Comparison of ENCODE assay signal across 21 mouse cellular contexts in the genomic region with DNA sequence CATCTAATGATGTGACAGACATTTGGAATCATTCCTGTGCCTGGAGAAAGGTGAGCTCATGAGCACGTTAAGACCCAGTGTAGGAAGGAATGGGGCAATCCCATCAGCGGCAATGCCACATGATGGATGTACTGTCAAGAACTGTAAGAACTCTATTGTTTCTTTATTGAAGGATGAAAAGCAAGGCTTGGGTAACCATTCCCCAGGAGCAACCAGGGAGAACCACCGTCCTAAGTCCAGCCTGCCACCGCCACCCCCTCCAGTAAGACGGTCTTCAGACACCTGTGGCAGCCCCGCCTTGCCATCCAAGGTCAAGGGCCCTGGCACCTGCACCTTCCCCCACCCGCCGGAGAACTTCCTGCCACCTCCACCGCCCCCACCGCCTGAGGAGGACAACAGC. TPM values are rescaled to one million over a fixed set of nuclear protein-coding genes. Genes with fewer than 3 reads are reported as not detected.
DNase-seq lines count a peak whose midpoint lies in the region; ATAC-seq and TF ChIP-seq lines count a peak whose summit lies in the region.
"Had no signal": no experiment of that assay in that cellular context is flagged by ENCODE, and none has a peak within 500 bp of the region (broad histone marks: within the 10 kb centered on the region; RNA-seq: fewer than 3 reads in every experiment).

No protein-coding gene starts in this region.

- peak overlapping the region; percentile 7; the same call in 1 of the 2 replicates for H3K27ac ChIP-seq in intestine, postnatal 0 days (ENCODE audit: low read depth, low read length)
- H3K27ac ChIP-seq in kidney, postnatal 0 days = no peak overlapping the region
- H3K27ac ChIP-seq in midbrain, postnatal 0 days (ENCODE audit: low read depth, low read length) = no peak overlapping the region
- H3K27ac ChIP-seq: embryonic facial prominence, embryonic 10.5 days; forebrain, embryonic 12.5 days; heart, adult 2 months; heart, embryonic 15.5 days; limb, embryonic 15.5 days; liver, embryonic 15.5 days; midbrain, embryonic 12.5 days; neural tube, embryonic 12.5 days had no signal

- H3K27me3 ChIP-seq in intestine, postnatal 0 days (replicated peaks; ENCODE audit: control insufficient read depth, insufficient read depth, low read length) = no peaks in the 10 kb centered on the region
- no peaks in the 10 kb centered on the region for H3K27me3 ChIP-seq in kidney, postnatal 0 days (ENCODE audit: insufficient read depth, low read length)
- H3K27me3 ChIP-seq in midbrain, postnatal 0 days (ENCODE audit: insufficient read depth, low read length) = no peaks in the 10 kb centered on the region
- H3K27me3 ChIP-seq: CH12.LX; forebrain, embryonic 12.5 days; heart, embryonic 15.5 days; limb, embryonic 15.5 days; liver, embryonic 15.5 days; midbrain, embryonic 12.5 days; neural tube, embryonic 12.5 days had no signal

- ATAC-seq in intestine, postnatal 0 days = peak; percentile 81
- peak; percentile 93 for ATAC-seq in kidney, postnatal 0 days (replicated peaks; ENCODE audit: low FRiP score, low read depth)
- no peak for ATAC-seq in midbrain, postnatal 0 days (ENCODE audit: low FRiP score)
- ATAC-seq: hindbrain, embryonic 16.5 days; lung, postnatal 0 days had no signal

- no peak overlapping the region for H3K4me3 ChIP-seq in intestine, postnatal 0 days (ENCODE audit: low read depth, low read length)
- no peak overlapping the region for H3K4me3 ChIP-seq in kidney, postnatal 0 days (replicated peaks; ENCODE audit: low read depth, low read length)
- H3K4me3 ChIP-seq in midbrain, postnatal 0 days (ENCODE audit: low read depth, low read length) = no peak overlapping the region
- H3K4me3 ChIP-seq: embryonic facial prominence, embryonic 10.5 days; forebrain, embryonic 12.5 days; heart, adult 2 months; heart, embryonic 15.5 days; limb, embryonic 15.5 days; liver, embryonic 15.5 days; midbrain, embryonic 12.5 days; neural tube, embryonic 12.5 days had no signal

- H3K9me3 ChIP-seq in intestine, postnatal 0 days (ENCODE audit: control insufficient read depth) = no peaks in the 10 kb centered on the region
- H3K9me3 ChIP-seq in kidney, postnatal 0 days (replicated peaks; ENCODE audit: low read length) = no peaks in the 10 kb centered on the region
- no peaks in the 10 kb centered on the region for H3K9me3 ChIP-seq in midbrain, postnatal 0 days (ENCODE audit: low read length)
- H3K9me3 ChIP-seq: embryonic facial prominence, embryonic 10.5 days; forebrain, embryonic 12.5 days; heart, embryonic 15.5 days; limb, embryonic 15.5 days; liver, embryonic 15.5 days; midbrain, embryonic 12.5 days; neural tube, embryonic 12.5 days had no signal

- WGBS in intestine, postnatal 0 days = 22% methylated on average over 10 of the region's 10 CpGs
- WGBS in kidney, postnatal 0 days = 46% methylated on average over 10 of the region's 10 CpGs
- 72% methylated on average over 10 of the region's 10 CpGs for WGBS in midbrain, postnatal 0 days

- 0 out of 2 replicates have a peak, but pooled peaks cover 4% of the 10 kb centered on the region for H3K4me1 ChIP-seq in intestine, postnatal 0 days (replicated peaks; ENCODE audit: control insufficient read depth, insufficient read depth, low read length)
- no peaks in the 10 kb centered on the region for H3K4me1 ChIP-seq in kidney, postnatal 0 days (replicated peaks; ENCODE audit: insufficient read depth, low read length)
- H3K4me1 ChIP-seq in midbrain, postnatal 0 days (ENCODE audit: insufficient read depth, low read length) = no peaks in the 10 kb centered on the region
- H3K4me1 ChIP-seq: embryonic facial prominence, embryonic 10.5 days; forebrain, embryonic 12.5 days; heart, embryonic 15.5 days; limb, embryonic 15.5 days; liver, embryonic 15.5 days; midbrain, embryonic 12.5 days; neural tube, embryonic 12.5 days had no signal

- H3K4me2 ChIP-seq in intestine, postnatal 0 days (replicated peaks; ENCODE audit: low read depth) = peak overlapping the region; percentile 3; the same call in 1 of the 2 replicates
- no peak overlapping the region for H3K4me2 ChIP-seq in kidney, postnatal 0 days (ENCODE audit: low read length)
- H3K4me2 ChIP-seq in midbrain, postnatal 0 days (ENCODE audit: low read depth, low read length, poor library complexity, severe bottlenecking) = no peak overlapping the region
- H3K4me2 ChIP-seq: forebrain, embryonic 12.5 days; heart, embryonic 15.5 days; limb, embryonic 15.5 days; liver, embryonic 15.5 days; midbrain, embryonic 12.5 days; neural tube, embryonic 12.5 days had no signal

- peak; percentile 7 for DNase-seq in ovary, postnatal 36 days (ENCODE audit: low spot score)
- DNase-seq in ovary, postnatal 14 days (ENCODE audit: low spot score) = no peak
- DNase-seq in kidney, postnatal 0 days (ENCODE audit: low spot score) = no peak
- DNase-seq in cerebellum, postnatal 14 days = no peak
- DNase-seq in cerebellum, adult 9-10 months = no peak
- no peak for DNase-seq in midbrain, postnatal 0 days (ENCODE audit: low spot score)
- DNase-seq: adrenal gland, postnatal 25 days; cerebellum, adult 11 months; heart, adult 2 months; right cerebral cortex, postnatal 4 days had no signal

- no peaks in the 10 kb centered on the region for H3K36me3 ChIP-seq in intestine, postnatal 0 days (ENCODE audit: control insufficient read depth, insufficient read depth)
- no peaks in the 10 kb centered on the region for H3K36me3 ChIP-seq in kidney, postnatal 0 days (ENCODE audit: insufficient read depth, low read length)
- H3K36me3 ChIP-seq in midbrain, postnatal 0 days (ENCODE audit: insufficient read depth, low read length) = no peaks in the 10 kb centered on the region
- H3K36me3 ChIP-seq: embryonic facial prominence, embryonic 10.5 days; forebrain, embryonic 12.5 days; heart, embryonic 15.5 days; limb, embryonic 15.5 days; midbrain, embryonic 12.5 days; neural tube, embryonic 12.5 days had no signal

- no peak for TF ChIP-seq CTCF in intestine, postnatal 0 days (IDR thresholded peaks at IDR 0.05; ENCODE audit: low read depth)
- no peak for TF ChIP-seq CTCF in kidney, postnatal 0 days (IDR thresholded peaks at IDR 0.05; ENCODE audit: low read depth)
- TF ChIP-seq CTCF in midbrain, postnatal 0 days (IDR thresholded peaks at IDR 0.05) = no peak

- H3K9ac ChIP-seq in intestine, postnatal 0 days (ENCODE audit: low read depth, low read length) = no peak overlapping the region
- H3K9ac ChIP-seq in kidney, postnatal 0 days (ENCODE audit: low read depth, low read length) = no peak overlapping the region
- H3K9ac ChIP-seq in midbrain, postnatal 0 days (replicated peaks; ENCODE audit: low read length, poor library complexity, severe bottlenecking) = no peak overlapping the region
- H3K9ac ChIP-seq: forebrain, embryonic 12.5 days; heart, embryonic 15.5 days; limb, embryonic 15.5 days; liver, embryonic 15.5 days; midbrain, embryonic 12.5 days; neural tube, embryonic 12.5 days had no signal

RNA-seq across cellular contexts. Expression of a gene that starts 20.7 kb away (rescaled TPM):
- polyA plus RNA-seq in intestine, postnatal 0 days (2015; fragmentation: Nextera tagmentation; extraction: Ambion mirVana) = 23.1 and 26.6 TPM in 2 replicates
- 26.6 and 27.3 TPM in 2 replicates for polyA plus RNA-seq in kidney, postnatal 0 days (2015; fragmentation: Nextera tagmentation; extraction: Ambion mirVana)
- total RNA-seq in midbrain, postnatal 0 days (2014; rRNA removed) = 28.1 and 39.1 TPM in 2 replicates
- 23.3 and 24.2 TPM in 2 replicates for polyA plus RNA-seq in midbrain, postnatal 0 days (2015; fragmentation: Nextera tagmentation; extraction: Ambion mirVana)
